Mouse (Mus musculus): ENCODE results near the gene Gm28048.
A peak's percentile ranks its signal among the peaks of the same experiment; 100 is the strongest.

Gm28048 gene

GRCm38 (mm10) chr11:22989786-22990185 is 7.9 kb upstream of the Gm28048 start:
- DNase-seq, result no peak

- peak; percentile 80 for DNase-seq
Measured at GRCm38 (mm10) chr11:22987357-22987756, 5.5 kb upstream of the Gm28048 start.

- no peak for DNase-seq
Measured at GRCm38 (mm10) chr11:22985510-22985909, 3.6 kb upstream of the Gm28048 start.

DNA sequence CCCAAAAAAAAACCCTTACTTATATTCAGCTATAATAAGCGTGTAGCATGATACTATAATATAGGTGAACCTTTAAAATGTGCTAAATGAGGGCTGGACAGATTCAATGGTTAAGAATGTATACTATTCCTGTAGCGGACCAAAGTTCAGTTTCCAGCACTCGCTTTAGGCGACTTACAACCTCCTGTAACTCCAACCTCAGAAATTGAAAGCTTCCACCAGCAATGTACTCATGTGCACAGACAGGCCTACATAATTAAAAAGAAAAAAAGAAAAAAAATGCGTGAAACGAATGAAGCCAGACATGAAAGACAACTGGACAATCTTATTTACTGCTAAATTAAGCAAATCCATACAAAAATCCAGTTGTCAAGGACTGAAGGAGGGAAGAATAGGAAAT is 956 bp upstream of the Gm28048 start:
- no peak for DNase-seq

DNA sequence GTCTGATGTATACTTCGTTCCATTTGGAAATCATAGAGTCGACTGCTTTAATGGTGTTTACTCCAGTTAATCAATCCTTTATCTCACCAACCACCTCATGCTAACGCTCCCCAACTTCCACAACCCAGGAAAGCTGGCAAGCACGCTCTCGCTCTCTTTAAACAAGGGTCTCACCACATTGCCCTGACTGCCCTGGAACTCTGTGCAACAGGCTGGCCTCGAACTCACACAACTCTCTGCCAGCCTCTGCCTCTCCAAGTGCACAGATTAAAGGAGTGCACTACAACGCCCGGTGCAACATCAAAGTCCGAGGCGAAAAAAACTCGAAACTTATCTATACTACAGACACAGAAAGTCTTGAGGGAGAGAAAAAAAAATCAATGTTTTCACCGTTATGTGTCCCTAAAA is 343 bp downstream of the Gm28048 start:
- no peak for DNase-seq

DNA sequence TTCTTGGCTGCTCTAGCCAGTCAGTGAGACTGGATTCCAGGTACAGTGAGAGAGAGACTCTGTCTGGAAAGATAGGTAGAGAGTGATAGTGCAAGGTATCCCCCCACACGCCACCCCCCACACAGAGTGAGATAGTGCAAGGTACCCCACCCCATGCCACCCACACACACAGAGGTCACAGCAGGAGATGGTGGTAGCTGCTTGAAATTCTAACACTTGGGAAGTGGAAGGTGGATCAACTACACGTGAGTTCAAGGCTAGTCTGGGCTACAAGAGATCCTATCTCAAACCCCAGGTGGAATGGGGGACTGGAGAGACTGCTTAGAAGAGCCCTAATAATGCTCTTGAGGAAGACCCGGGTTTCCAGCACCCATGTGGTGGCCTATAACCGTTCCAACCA is 849 bp downstream of the Gm28048 start:
- no peak for DNase-seq

DNA sequence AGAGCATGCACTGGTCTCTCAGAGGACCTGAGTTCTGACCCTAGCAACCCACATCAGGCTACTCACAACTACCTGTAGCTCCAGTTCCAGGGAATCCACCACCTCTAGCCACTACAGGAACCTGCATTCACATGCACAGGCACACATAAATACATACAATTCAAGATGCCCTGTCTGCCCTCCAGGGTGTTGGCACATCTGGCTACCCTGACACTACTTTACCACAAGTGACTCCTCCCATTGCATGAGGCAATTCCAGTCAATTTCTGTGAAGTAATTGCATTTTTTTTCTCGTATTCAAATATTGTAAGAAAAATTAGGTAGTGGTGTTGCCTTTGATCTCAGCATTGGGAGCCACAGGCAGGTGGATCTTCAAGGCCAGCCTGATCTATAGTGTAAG is 2.7 kb downstream of the Gm28048 start:
- DNase-seq, result no peak

DNA sequence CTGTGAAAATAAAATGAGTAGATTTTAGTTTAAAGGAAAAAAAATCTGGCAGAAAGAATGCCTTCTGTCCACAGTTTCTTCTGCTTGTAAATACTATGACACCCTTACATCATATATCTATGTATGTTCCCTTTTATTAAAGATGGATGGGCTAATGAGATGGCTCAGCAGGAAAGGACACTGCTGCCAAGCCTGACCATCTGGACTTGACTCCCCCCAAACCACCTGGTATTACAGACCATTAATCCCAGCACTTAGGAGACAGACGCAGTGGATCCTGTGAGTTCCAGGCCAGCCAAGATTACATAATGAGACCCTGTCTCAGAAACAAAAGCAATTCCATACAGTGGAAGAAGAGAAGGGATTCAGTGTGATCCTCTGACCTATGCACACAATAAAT is 3.2 kb downstream of the Gm28048 start:
- no peak for DNase-seq

DNA sequence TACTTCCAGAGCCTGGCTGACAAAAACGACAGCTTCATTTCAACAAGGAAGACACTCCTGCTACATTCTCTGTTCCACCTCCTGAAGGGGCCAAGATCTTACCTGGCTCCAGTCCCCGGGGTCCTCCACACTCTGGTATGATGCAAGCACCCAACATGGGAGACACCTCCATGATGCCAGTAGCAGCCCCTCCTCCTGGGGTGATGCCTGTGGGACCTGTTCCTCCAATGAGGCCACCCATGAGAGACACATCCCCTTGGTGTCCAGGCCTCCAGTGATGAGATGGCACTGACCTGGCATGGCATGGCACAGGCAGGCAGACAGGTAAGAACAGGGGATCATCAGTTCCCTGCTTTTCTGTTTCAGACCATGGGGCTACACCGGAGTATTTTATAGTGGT is 3.7 kb downstream of the Gm28048 start:
- DNase-seq, result no peak

DNA sequence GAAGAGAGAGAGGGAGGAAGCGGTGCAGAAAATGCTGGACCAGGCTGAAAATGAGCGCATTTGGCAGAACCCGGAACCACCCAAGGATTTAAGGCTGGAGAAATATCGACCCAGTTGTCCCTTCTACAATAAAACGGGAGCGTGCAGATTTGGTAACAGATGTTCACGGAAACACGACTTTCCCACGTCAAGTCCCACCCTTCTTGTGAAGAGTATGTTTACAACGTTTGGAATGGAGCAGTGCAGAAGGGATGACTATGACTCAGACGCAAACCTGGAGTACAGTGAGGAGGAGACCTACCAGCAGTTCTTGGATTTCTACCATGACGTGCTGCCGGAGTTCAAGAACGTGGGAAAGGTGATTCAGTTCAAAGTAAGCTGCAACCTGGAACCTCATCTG is 8.3 kb downstream of the Gm28048 start:
- no peak for DNase-seq

- DNase-seq, result peak; percentile 78
Measured at GRCm38 (mm10) chr11:22972746-22973526, 9.0 kb downstream of the Gm28048 start.

DNA sequence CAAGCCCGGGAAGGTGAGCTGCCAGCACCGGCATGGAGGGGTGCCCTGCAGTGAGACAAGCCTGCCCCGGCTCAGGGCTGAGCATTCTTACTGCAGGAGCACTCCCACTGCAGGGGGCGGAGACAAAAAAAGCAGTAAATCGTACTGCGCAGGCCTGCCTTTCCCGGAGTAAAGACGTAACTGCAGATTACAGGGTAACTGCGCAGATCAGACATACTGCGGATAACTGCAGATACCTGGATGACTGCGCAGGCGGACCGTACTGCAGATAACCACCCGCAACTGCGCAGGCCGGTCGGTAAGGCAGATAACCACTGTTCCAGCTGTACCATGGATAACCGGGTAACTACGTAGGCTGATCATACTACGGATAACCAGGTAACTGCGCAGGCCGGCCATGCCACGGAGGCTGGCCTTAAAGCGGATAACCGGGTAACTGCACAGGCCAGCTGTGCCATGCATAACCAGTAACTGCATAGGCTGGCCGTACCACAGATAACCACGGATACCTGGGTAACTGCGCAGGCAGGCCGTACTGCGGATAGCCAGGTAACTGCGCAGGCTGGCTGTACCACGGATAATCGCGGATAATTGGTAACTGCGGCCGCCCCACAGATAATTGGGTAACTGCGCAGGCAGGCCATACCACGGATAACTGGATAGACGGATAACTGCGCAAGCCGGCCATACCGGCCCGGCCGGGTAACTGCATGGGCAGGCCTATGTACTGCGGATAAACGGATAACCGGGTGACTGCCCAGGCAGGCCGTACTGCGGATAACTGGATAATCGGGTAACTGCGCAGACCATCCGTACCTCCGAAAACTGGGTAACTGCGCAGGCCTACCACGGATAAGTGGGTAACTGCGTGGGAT is 9.8 kb downstream of the Gm28048 start, which contains the start of gene Zrsr1:
TSS of gene Zrsr1 (plus strand) at position 171 of the 875 bp plus-strand sequence.
- DNase-seq, result peak; percentile 76

GRCm38 (mm10) chr11:22970546-22970945 is 11.3 kb downstream of the Gm28048 start:
- no peak for DNase-seq

DNA sequence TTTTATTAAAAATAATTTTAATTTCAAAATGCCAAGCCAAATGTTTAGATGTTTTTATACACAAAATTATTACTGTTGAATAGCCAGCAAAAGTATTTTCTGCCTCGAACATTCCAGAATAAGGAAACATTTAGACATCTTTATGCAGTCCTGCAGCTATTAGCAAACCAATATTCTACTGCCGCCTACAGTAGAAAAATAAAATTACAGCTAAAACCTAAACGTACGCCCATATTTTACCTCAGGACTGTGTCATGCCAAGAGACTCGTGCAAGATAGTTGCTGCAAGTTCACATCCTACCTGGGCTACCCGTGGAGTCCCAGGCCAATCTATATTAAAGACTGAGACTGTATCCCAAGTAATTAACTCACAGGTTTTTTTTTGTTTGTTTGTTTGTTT is 12.4 kb downstream of the Gm28048 start:
- no peak for DNase-seq

DNA sequence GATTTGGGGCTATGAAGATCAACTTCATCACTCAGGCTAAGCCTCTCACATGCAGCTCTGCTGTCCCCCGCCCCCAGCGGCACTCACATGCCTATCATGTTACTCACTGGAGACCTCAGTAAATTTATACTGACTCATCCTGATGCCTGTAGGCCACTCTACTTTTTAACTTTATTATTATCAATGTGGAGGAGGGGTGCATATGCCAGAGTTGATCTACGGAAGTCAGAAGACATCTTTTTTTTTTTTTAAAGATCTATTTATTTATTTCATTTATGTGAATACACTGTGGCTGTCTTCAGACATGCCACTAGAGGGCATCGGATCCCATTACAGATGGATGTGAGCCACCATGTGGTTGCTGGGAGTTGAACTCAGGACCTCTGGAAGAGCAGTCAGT is 16.4 kb downstream of the Gm28048 start:
- no peak for DNase-seq

GRCm38 (mm10) chr11:22964401-22964800 is 17.5 kb downstream of the Gm28048 start:
- DNase-seq, result no peak

GRCm38 (mm10) chr11:22962101-22962500 is 19.8 kb downstream of the Gm28048 start:
- DNase-seq, result no peak

GRCm38 (mm10) chr11:22957791-22958374 is 24.0 kb downstream of the Gm28048 start:
- DNase-seq, result no peak

GRCm38 (mm10) chr11:22956830-22957229 is 25.1 kb downstream of the Gm28048 start:
- DNase-seq, result peak; percentile 34

DNA sequence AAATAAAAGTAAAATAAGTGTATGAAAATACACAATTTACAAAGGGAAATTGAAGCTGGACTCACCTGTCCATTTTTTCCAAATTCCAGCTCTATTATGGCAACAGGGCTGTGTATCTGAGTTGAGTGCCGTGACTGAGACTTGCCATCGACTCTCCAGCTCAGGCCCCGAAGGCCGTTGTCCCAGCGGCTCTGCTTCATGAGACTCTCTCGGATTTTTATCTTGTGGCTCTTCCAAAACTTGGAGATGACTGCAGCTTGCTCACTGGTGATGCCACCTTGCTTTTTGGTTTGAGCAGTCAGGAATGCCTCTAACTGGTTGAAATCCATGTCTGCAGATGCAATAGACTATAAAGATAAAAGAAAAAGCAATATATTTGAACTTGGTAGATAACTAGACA is 25.5 kb downstream of the Gm28048 start:
- DNase-seq, result no peak

- no peak for DNase-seq
Measured at GRCm38 (mm10) chr11:22952668-22953067, 29.2 kb downstream of the Gm28048 start.

GRCm38 (mm10) chr11:22950131-22950530 is 31.8 kb downstream of the Gm28048 start:
- DNase-seq, result no peak

- DNase-seq, result no peak
Measured at GRCm38 (mm10) chr11:22949101-22949500, 32.8 kb downstream of the Gm28048 start.

GRCm38 (mm10) chr11:22938983-22939382 is 42.9 kb downstream of the Gm28048 start:
- no peak for DNase-seq

Data from embryo, embryonic 11 days (tissue).